Mouse (Mus musculus): ENCODE measurements around the gene Fanci. TPM values are rescaled to one million over a fixed set of nuclear protein-coding genes. Genes with fewer than 3 reads are reported as not detected.

The Fanci gene
- total RNA-seq, 2 experiments from 2014 or later: 0.56 to 1.4 TPM

- peak overlapping the region; percentile 46 for H3K4me3 ChIP-seq
- TF ChIP-seq CTCF (IDR thresholded peaks at IDR 0.05): peak; percentile 100
- intact Hi-C loops (cut with DNase I): loop anchor here (1.0 to 2.0 kb wide), 4 partner anchors 51 to 233 kb away; no protein-coding TSS in a partner anchor
- peak overlapping the region; percentile 63 for H3K27ac ChIP-seq
- DNase-seq (ENCODE audit: extremely low spot score in 1 of 2, low spot score in 2 of 2): peak; percentile 91 to 95
These were observed 104.5 kb downstream of the Fanci start for GRCm38 (mm10) chr7:79495988-79496815.

- DNase-seq (ENCODE audit: extremely low spot score in 1 of 2, low spot score in 2 of 2): no peak
- no peak overlapping the region for H3K4me3 ChIP-seq
- intact Hi-C loops (cut with DNase I): loop anchor here (1.0 to 2.0 kb wide), 3 partner anchors 50 to 152 kb away; no protein-coding TSS in a partner anchor
- TF ChIP-seq CTCF (IDR thresholded peaks at IDR 0.05): no peak
- H3K27ac ChIP-seq: peak overlapping the region; percentile 44; the same call in 1 of the 2 replicates
These were observed 105.1 kb downstream of the Fanci start for GRCm38 (mm10) chr7:79496816-79497328.

- TF ChIP-seq CTCF (IDR thresholded peaks at IDR 0.05): no peak
- intact Hi-C loops (cut with DNase I): loop anchor here (2.0 kb wide), 1 partner anchor 151 kb away; no protein-coding TSS in a partner anchor
- no peak overlapping the region for H3K4me3 ChIP-seq
- no peak overlapping the region for H3K27ac ChIP-seq
- peak in 1 of 2 experiments; percentile 46 for DNase-seq (ENCODE audit: extremely low spot score in 1 of 2, low spot score in 2 of 2)
These were observed 106.0 kb downstream of the Fanci start for GRCm38 (mm10) chr7:79497701-79498115.

GRCm38 (mm10) chr7:79498356-79498755 lies 106.6 kb downstream of the Fanci start:
- peak overlapping the region; percentile 88; the same call in 1 of the 2 replicates for H3K4me3 ChIP-seq
- intact Hi-C loops (cut with DNase I): no loop called here
- H3K27ac ChIP-seq: peak overlapping the region; percentile 98; the same call in 1 of the 2 replicates
- no peak for TF ChIP-seq CTCF (IDR thresholded peaks at IDR 0.05)
- no peak for DNase-seq (ENCODE audit: extremely low spot score in 1 of 2, low spot score in 2 of 2)

- peak; percentile 39 to 45 for DNase-seq (ENCODE audit: extremely low spot score in 1 of 2, low spot score in 2 of 2)
- no peak for TF ChIP-seq CTCF (IDR thresholded peaks at IDR 0.05)
- Histone ChIP-seq H3K27ac (peak overlapping the region; percentile 98), H3K4me3 (peak overlapping the region; percentile 88)
- intact Hi-C loops (cut with DNase I): loop anchor here (1.0 kb wide), 1 partner anchor 93 kb away; no protein-coding TSS in a partner anchor
These were observed 107.4 kb downstream of the Fanci start for GRCm38 (mm10) chr7:79498965-79499595.

Other genes starting within 250 kb of the Fanci start
- 100 to 1,000 TPM; 190 to 199 TPM for gene Mfge8, start 242.9 kb upstream of the Fanci start, total RNA-seq (2021)
- 100 to 1,000 TPM; 103 to 116 TPM for gene Abhd2, start 118.7 kb upstream of the Fanci start, total RNA-seq (2021)
- 10 to 100 TPM; 21.7 to 22.1 TPM for gene Rlbp1, start 4.9 kb upstream of the Fanci start, total RNA-seq (2021)
- 100 to 1,000 TPM in 1 of 2 experiments, 10 to 100 TPM in 1; 86.7 to 100 TPM for gene Polg, start 74.4 kb downstream of the Fanci start, total RNA-seq (2021)
- gene Rhcg, start 225.7 kb downstream of the Fanci start, total RNA-seq (2021): 1 to 10 TPM; 1.7 to 2.2 TPM